Mouse (Mus musculus) heart, postnatal 4 days (tissue): Measurements from ENCODE around the gene Hoxa4. TPM values are rescaled to one million over a fixed set of nuclear protein-coding genes. Genes with fewer than 3 reads are reported as not detected.

ENCODE experiments used
- DNase-seq: peaks from one replicate; pipeline ENCODE4 v3.0.0; 2021
- total RNA-seq, 2 experiments: library from RNA; stranded (reverse); gene quantifications; 2 replicates each; pipeline ENCODE4 v1.2.3; 2021

The Hoxa4 gene
- total RNA-seq, 2 experiments from 2014 or later, result 0.71 to 0.86 TPM

- DNase-seq, result no peak
Observed at GRCm38 (mm10) chr6:52179690-52180089, 11.9 kb downstream of the Hoxa4 start.

- DNase-seq, result no peak
Observed at GRCm38 (mm10) chr6:52178918-52179665, 12.5 kb downstream of the Hoxa4 start.

GRCm38 (mm10) chr6:52177806-52178205 lies 13.7 kb downstream of the Hoxa4 start:
- no peak for DNase-seq

- no peak for DNase-seq
Observed at GRCm38 (mm10) chr6:52177061-52177735, 14.4 kb downstream of the Hoxa4 start, which contains the start of gene 5730596B20Rik. Gene 5730596B20Rik (plus strand): TSS chr6:52177498.

GRCm38 (mm10) chr6:52176391-52176790 lies 15.2 kb downstream of the Hoxa4 start:
- DNase-seq, result no peak

GRCm38 (mm10) chr6:52175864-52176263 lies 15.7 kb downstream of the Hoxa4 start:
- peak; percentile 31 for DNase-seq

GRCm38 (mm10) chr6:52174968-52175751 lies 16.4 kb downstream of the Hoxa4 start:
- peak; percentile 27 for DNase-seq

GRCm38 (mm10) chr6:52173648-52174047 lies 17.9 kb downstream of the Hoxa4 start:
- DNase-seq, result no peak

- DNase-seq, result peak; percentile 76
Observed at GRCm38 (mm10) chr6:52172501-52172900, 19.1 kb downstream of the Hoxa4 start.

GRCm38 (mm10) chr6:52171938-52172337 lies 19.6 kb downstream of the Hoxa4 start:
- no peak for DNase-seq

GRCm38 (mm10) chr6:52171331-52171730 lies 20.2 kb downstream of the Hoxa4 start:
- no peak for DNase-seq

- no peak for DNase-seq
Observed at GRCm38 (mm10) chr6:52170898-52171223, 20.7 kb downstream of the Hoxa4 start.

- DNase-seq, result no peak
Observed at GRCm38 (mm10) chr6:52170166-52170897, 21.2 kb downstream of the Hoxa4 start.

GRCm38 (mm10) chr6:52169499-52170165 lies 21.9 kb downstream of the Hoxa4 start:
- DNase-seq, result no peak

- peak; percentile 29 for DNase-seq
Observed at GRCm38 (mm10) chr6:52168191-52169055, 23.1 kb downstream of the Hoxa4 start.

- DNase-seq, result no peak
Observed at GRCm38 (mm10) chr6:52167736-52168161, 23.8 kb downstream of the Hoxa4 start.

- DNase-seq, result no peak
Observed at GRCm38 (mm10) chr6:52167176-52167575, 24.4 kb downstream of the Hoxa4 start.

- DNase-seq, result no peak
Observed at GRCm38 (mm10) chr6:52166431-52167077, 25.0 kb downstream of the Hoxa4 start.

- DNase-seq, result peak; percentile 30
Observed at GRCm38 (mm10) chr6:52165441-52166370, 25.8 kb downstream of the Hoxa4 start.
